Comparison of ENCODE assay signal across 28 mouse cellular contexts in genomic region chr7:134665642-134666282, GRCm38 (mm10). TPM values are rescaled to one million over a fixed set of nuclear protein-coding genes. Genes with fewer than 3 reads are reported as not detected.
DNase-seq lines count a peak whose midpoint lies in the region; ATAC-seq and TF ChIP-seq lines count a peak whose summit lies in the region.
"Had no signal": no experiment of that assay in that cellular context is flagged by ENCODE, and none has a peak within 500 bp of the region (broad histone marks: within the 10 kb centered on the region; RNA-seq: fewer than 3 reads in every experiment).

No protein-coding gene starts in this region.

- H3K4me2 ChIP-seq in lung, postnatal 0 days (replicated peaks; ENCODE audit: low read depth, low read length), result no peak overlapping the region
- H3K4me2 ChIP-seq in intestine, postnatal 0 days (replicated peaks; ENCODE audit: low read depth), result no peak overlapping the region; the same call in 1 of the 2 replicates
- H3K4me2 ChIP-seq: heart, embryonic 13.5 days; hindbrain, embryonic 12.5 days; limb, embryonic 12.5 days; liver, embryonic 12.5 days; lung, embryonic 14.5 days; midbrain, embryonic 15.5 days; neural tube, embryonic 13.5 days had no signal

- TF ChIP-seq EP300 in lung, postnatal 0 days (IDR thresholded peaks at IDR 0.05), result 0 out of 2 replicates have a peak, but pooled peaks have one; percentile 8

- 52% methylated on average over 5 of the region's 5 CpGs for WGBS in lung, postnatal 0 days
- 33% methylated on average over 5 of the region's 5 CpGs for WGBS in intestine, postnatal 0 days

- no peak overlapping the region for H3K4me3 ChIP-seq in lung, postnatal 0 days (ENCODE audit: low read depth, low read length)
- H3K4me3 ChIP-seq in intestine, postnatal 0 days (ENCODE audit: low read depth, low read length), result no peak overlapping the region
- H3K4me3 ChIP-seq: embryonic facial prominence, embryonic 10.5 days; heart, embryonic 13.5 days; hindbrain, embryonic 12.5 days; layer of hippocampus, adult 2 months; limb, embryonic 12.5 days; liver, embryonic 12.5 days; megakaryocyte, embryonic 14.5 days; midbrain, embryonic 15.5 days; neural tube, embryonic 13.5 days had no signal

- H3K36me3 ChIP-seq in lung, postnatal 0 days (ENCODE audit: insufficient read depth, low read length), result no peaks in the 10 kb centered on the region
- H3K36me3 ChIP-seq in intestine, postnatal 0 days (ENCODE audit: control insufficient read depth, insufficient read depth), result no peaks in the 10 kb centered on the region
- H3K36me3 ChIP-seq: embryonic facial prominence, embryonic 10.5 days; heart, embryonic 13.5 days; hindbrain, embryonic 12.5 days; limb, embryonic 12.5 days; liver, embryonic 12.5 days; midbrain, embryonic 15.5 days; neural tube, embryonic 13.5 days had no signal

- no peaks in the 10 kb centered on the region for H3K27me3 ChIP-seq in lung, postnatal 0 days (replicated peaks; ENCODE audit: insufficient read depth, low read length)
- no peaks in the 10 kb centered on the region for H3K27me3 ChIP-seq in intestine, postnatal 0 days (replicated peaks; ENCODE audit: control insufficient read depth, insufficient read depth, low read length)
- H3K27me3 ChIP-seq: heart, embryonic 13.5 days; limb, embryonic 12.5 days had no signal

- no peak for TF ChIP-seq CTCF in lung, postnatal 0 days (IDR thresholded peaks at IDR 0.05)
- TF ChIP-seq CTCF in intestine, postnatal 0 days (IDR thresholded peaks at IDR 0.05; ENCODE audit: low read depth), result no peak

- H3K4me1 ChIP-seq in lung, postnatal 0 days (ENCODE audit: insufficient read depth, low read depth, low read length), result no peaks in the 10 kb centered on the region
- H3K4me1 ChIP-seq in intestine, postnatal 0 days (replicated peaks; ENCODE audit: control insufficient read depth, insufficient read depth, low read length), result peaks cover 17% of the 10 kb centered on the region
- H3K4me1 ChIP-seq: liver, embryonic 12.5 days had no signal

- no peaks in the 10 kb centered on the region for H3K9me3 ChIP-seq in lung, postnatal 0 days (ENCODE audit: low read length)
- H3K9me3 ChIP-seq in intestine, postnatal 0 days (ENCODE audit: control insufficient read depth), result no peaks in the 10 kb centered on the region
- H3K9me3 ChIP-seq: embryonic facial prominence, embryonic 10.5 days; heart, embryonic 13.5 days; hindbrain, embryonic 12.5 days; limb, embryonic 12.5 days; liver, embryonic 12.5 days; megakaryocyte, embryonic 14.5 days; midbrain, embryonic 15.5 days; neural tube, embryonic 13.5 days had no signal

- no peak for ATAC-seq in lung, postnatal 0 days
- ATAC-seq in intestine, postnatal 0 days, result peak; percentile 59
- ATAC-seq: forebrain, postnatal 0 days; liver, embryonic 12.5 days; midbrain, embryonic 15.5 days had no signal

- H3K27ac ChIP-seq in lung, postnatal 0 days (ENCODE audit: low read length), result no peak overlapping the region
- no peak overlapping the region for H3K27ac ChIP-seq in intestine, postnatal 0 days (ENCODE audit: low read depth, low read length)
- H3K27ac ChIP-seq: embryonic facial prominence, embryonic 10.5 days; heart, embryonic 13.5 days; hindbrain, embryonic 12.5 days; layer of hippocampus, adult 2 months; limb, embryonic 12.5 days; liver, embryonic 12.5 days; midbrain, embryonic 15.5 days; neural tube, embryonic 13.5 days had no signal

- no peak overlapping the region for H3K9ac ChIP-seq in lung, postnatal 0 days (replicated peaks; ENCODE audit: low read depth)
- no peak overlapping the region for H3K9ac ChIP-seq in intestine, postnatal 0 days (ENCODE audit: low read depth, low read length)
- H3K9ac ChIP-seq: forebrain, postnatal 0 days; heart, embryonic 13.5 days; hindbrain, embryonic 12.5 days; limb, embryonic 12.5 days; liver, embryonic 12.5 days; lung, embryonic 14.5 days; midbrain, embryonic 15.5 days; neural tube, embryonic 13.5 days had no signal

- DNase-seq in adrenal gland, adult (ENCODE audit: inconsistent age in 2 of 2, low spot score in 1 of 2), result peak; percentile 85 to 94
- DNase-seq in adrenal gland, postnatal 4 days (ENCODE audit: low spot score in 2 of 2), result no peak
- no peak for DNase-seq in lung, postnatal 0 days (ENCODE audit: low spot score)
- no peak for DNase-seq in lung, adult 18-20 months
- DNase-seq in adrenal gland, postnatal 14 days, result peak; percentile 81
- DNase-seq in thymus, postnatal 4 days, result no peak
- DNase-seq in neural tube, embryonic 10.5 days (ENCODE audit: extremely low spot score, low spot score), result no peak
- DNase-seq: cerebellum, adult 9-11 months; forebrain, postnatal 0 days; heart, postnatal 14 days; kidney, postnatal 25 days; layer of hippocampus, postnatal 36 days; lung, postnatal 36 days; retina, postnatal 1 day; right cerebral cortex, postnatal 25 days; spleen, adult 18-20 months; thymus, adult 2 months had no signal

RNA-seq across cellular contexts. Expression of gene Dock1, which starts 4.7 kb away (rescaled TPM):
- total RNA-seq in adrenal gland, postnatal 4 days (2021), result 100 to 1,000 TPM; 146 to 153 TPM
- polyA plus RNA-seq in lung, postnatal 0 days (2015; fragmentation: Nextera tagmentation; extraction: Ambion mirVana), result 14.0 and 17.8 TPM in 2 replicates
- total RNA-seq in adrenal gland, postnatal 14 days (2021), result 117 and 125 TPM in 2 replicates
- 8.7 and 9.7 TPM in 2 replicates for polyA plus RNA-seq in intestine, postnatal 0 days (2015; fragmentation: Nextera tagmentation; extraction: Ambion mirVana)

Comparison
In these comparisons a context has a peak if more than half of its experiments do, and no peak if none do; other contexts are left out.
1. DNase-seq: peak in adrenal gland, adult (2 of 2) and adrenal gland, postnatal 14 days (single experiment); none in adrenal gland, postnatal 4 days (0 of 2), lung, postnatal 0 days (single experiment), lung, adult 18-20 months (0 of 2), thymus, postnatal 4 days (single experiment) and neural tube, embryonic 10.5 days (single experiment).